Mouse (Mus musculus) left cerebral cortex, adult 9 months (tissue): ENCODE results near the gene Gmds.

Experiments
- DNase-seq, 2 experiments: peaks; one replicate each; pipeline ENCODE4 v3.0.0; 2022; ENCODE audit warnings: low spot score in 2 of 2

Gmds gene

DNA sequence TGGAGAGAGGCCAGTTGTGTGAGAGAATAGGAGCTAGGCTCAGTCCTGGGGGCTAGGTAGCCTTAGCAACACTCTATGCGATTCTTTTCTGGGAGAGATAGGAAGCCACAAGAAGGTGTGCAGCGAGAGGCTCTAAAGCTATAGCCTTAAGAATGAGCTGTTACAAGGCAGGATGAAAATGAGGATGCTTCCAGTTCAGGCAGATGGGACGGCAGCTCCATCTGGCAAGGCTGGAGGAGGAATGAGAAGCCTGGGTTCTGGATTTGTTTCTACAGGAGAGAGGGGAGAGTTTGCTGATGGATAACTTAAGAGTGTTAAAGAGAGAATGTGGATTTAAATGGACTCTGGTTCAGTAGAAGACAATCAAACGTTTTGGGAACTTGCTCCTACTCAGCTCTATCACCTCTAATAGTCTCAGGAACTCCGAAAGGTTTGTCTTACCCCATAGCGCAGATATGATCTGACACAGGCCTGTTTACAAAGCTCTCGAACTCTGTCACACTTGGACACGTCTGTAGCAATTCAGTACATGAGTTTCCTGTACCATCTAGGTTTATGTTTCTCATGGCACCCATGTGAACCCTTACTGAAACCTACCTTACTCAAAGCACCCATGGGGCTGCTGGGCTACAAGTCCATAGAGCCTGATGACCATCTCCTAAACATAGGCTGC is 459.6 kb downstream of the Gmds start:
- DNase-seq: peak; percentile 5 to 44

DNA sequence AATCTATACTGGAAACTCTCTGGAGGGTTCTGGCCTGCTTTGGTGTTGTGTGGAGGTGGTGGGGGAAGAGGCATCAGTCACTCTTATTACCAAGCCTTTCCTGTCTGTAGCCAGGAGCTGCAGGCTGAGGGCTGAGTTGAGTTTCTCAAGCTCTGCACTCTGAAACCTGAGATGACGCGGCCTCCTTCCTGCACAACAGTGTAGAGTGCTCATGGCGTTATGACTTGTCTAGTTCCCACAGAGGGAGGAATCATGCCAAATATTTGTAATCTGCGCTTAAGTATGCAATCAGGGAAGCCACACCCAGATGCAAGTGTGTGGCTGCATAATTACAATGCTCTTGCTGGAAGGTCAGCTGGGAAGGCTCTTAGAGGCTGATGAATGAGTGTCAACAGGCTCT is 461.5 kb downstream of the Gmds start:
- no peak for DNase-seq

DNA sequence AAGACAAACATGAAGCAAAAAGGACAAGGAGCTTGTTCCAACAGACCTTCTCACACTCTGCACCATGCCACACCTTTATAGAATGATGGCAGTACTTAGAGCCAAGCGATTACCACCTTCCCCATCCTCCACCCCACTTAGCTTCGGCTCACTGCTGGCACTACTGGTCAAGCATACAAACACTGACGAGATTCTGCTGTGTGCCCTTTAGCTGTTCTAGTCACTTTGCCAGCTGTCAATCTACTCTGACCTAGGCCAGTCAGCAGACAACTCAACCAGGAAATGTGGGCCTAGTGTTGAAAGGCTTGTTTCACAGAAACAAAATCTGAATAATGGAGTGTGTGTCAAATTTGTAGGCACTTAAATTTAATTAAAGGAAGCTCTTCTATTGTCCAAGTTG is 464.1 kb downstream of the Gmds start:
- DNase-seq: no peak

DNA sequence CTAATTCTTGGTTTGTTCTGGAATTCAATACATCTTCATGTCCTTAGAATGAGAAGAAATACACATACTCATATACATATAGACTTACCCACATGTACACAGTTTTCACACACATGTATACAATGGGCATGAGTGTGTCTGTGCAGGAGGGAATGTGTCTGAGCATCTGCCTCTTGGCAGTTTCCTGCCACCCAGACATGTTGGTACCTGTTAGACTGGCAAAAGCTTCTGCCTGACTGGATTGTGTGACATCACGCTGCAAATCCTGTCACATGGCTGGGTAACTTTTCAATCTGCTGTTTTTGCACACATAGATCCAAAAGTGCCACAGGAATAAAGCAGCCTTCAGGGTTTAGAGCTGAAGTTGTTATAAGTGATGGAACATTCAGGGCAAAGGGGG is 465.3 kb downstream of the Gmds start:
- no peak for DNase-seq

DNA sequence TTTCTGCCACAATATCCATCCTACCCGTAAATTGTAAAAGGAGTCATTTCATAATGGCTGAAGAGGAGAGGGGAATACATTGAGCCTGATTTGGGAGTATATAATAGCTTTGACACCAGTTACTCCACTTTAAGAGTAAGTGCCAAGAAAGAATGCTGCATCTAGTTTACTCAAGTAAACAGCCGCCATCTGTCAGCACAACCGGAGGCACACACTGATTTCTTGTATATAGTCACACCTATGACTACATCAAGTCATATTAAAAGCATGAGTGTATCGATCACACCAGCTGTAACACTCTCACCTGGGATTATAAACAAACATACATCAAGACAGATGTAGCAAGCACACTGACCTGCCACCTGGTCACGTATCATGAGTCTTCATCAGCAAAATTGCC is 473.8 kb downstream of the Gmds start:
- no peak for DNase-seq

DNA sequence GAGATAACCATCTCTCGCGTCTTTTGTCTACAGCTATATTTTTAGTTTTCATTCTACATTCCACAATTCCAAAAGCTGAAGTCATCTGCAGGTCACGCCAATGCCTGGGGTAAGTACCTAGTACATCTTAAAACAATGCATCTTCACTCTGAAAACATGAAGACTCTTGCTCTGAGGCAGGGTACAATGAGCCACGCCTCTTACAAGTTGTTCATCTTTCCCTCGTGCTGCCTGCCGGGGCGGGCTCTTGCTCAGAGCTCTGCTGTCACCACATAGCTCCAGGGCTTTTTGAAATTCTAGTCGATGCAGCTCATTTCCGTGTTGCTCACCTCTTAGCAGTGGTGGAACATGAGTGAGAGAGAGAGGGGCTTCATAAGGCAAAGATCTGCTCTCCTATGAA is 475.1 kb downstream of the Gmds start:
- no peak for DNase-seq

DNA sequence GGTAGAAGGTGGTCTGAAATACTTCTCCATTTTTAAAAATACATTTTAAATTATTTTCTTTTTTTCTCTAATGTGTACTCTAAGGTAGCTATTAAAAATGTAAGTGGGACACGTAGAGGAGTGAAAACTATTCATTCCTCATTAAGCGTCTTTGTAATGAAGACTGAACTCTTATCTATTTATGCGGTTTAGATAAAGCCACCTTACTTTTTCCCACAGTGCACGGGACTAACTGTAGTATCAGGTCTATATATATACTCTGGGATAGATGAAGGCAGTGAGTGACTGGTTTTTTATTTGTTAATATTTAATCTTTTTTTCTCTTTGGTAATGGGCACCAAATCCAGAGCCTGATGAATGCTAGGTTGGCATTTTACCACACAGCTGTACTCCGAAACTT is 478.3 kb downstream of the Gmds start:
- DNase-seq: no peak

DNA sequence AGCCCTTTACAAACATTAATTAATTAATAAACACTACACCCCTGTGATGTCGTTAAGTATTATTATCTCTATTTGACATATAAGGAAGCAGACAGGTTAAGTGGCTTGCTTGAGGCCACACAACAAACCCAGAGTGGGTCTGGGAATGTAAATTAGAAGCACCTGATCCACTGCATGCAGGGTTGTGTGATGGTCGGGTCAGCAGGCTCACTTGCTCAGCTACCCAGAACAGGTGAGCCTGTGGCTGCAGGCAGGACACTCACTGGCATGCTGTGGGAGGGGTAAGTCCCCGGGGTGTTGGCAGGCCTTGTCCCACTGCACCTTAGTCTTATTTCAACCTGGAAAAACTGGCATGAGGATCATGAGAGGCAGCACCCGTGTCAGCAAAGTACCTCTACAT is 484.5 kb downstream of the Gmds start:
- no peak for DNase-seq

DNA sequence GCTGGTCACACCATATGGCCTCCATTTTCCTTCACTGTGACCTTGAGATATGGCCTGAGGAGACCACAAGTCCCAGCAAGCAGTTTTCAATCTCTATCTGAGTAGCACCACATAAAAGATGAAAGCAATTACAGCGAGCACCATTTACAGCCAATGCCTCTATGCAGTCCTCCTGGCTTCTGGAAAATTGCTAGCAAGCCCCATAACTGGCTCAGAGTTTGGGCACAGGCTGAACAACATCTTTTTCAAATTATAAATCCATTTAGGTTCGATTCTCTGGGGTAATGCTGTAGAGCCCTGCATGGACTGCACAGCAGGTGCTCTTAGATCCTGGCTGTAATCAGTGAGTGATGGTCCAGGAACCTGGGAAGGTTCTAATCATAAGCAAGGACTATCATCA is 485.0 kb downstream of the Gmds start:
- DNase-seq: no peak

DNA sequence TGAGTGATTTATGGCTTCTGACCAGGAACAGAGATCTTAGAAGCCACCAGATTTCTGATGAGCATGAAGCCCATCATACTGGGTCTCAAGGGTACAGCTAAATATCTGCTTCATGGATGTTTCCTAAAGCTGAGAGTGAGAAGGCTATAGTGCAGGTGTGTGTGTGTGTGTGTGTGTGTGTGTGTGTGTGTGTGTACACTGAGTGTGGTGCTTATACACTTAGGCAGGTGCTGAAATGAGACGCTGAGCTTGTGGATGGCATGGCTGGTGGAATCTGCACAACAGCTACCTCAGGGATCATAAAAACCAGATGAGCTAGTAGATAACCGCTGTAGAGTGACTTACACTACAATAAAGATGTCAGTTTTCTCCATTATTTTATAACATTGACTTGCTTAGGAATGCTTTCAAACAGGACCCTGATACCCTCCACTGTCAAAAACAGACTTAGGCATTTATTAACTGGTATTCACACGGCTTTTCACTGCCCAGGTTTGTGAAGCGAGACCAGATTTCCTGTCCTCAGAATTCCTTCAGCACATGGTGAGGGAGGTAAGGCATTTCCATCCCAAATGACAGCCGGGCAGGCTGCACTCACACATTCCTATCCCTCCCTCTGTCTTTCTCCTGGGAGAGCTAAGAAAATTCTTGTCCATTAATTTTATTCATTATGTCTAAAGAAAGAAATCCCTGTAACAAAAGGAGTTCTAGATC is 489.1 kb downstream of the Gmds start:
- no peak for DNase-seq

DNA sequence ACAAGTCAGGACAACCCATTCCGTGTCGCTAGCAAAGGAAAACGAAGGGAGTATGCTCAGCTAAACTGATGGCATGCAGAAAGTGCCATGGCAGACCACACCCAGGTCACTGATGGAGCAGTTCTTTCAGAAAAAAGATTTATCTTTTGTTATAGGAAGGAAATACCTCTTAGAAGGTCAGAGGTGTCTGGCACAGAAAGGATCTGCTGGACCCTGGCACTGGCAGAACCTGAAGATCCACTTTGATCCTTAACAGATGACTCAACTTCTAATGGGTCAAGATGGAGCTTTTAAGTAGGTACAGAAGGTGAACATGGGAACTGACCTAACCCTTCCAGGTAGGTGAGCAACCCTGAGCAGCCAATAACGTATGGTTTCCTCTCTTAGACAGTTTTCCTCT is 502.7 kb downstream of the Gmds start:
- no peak for DNase-seq

DNA sequence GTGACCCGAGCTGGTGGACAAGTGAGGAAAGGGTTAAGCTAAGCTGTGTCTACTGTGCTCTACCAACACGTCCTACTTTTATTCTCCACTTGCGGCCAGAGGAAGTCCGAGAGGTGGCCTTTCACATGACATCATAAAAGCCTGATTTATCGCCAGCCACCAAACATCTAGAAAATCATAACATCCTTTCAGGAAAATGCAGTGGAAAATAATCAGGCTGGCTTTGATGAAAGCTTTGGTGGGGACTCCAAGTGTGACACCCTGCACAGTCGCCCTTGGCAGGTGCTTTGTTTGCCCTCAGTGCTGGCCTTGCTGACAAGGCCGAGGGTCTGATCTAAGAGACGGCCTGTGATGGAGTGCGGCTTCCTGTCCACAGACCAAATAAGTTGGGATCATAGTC is 508.2 kb downstream of the Gmds start:
- no peak for DNase-seq

DNA sequence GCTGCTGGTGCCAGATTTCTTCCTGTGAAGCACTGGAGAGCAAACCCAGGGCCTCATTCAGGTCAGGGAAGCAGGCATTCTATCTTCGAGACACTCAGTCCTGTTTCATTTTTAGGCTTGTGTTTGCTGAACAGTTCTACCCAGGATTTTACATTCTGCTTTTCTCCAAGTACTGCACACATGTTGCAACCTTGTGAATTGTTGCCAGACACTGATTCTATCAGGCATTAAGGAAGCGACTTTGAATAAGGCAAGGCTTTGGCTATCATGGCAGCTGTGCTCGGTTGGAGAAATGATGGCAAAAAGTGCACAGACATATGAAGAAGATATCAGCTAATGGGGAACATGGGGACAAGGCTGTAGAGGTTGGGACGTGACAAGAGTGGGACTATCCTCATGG is 510.1 kb downstream of the Gmds start:
- no peak for DNase-seq

DNA sequence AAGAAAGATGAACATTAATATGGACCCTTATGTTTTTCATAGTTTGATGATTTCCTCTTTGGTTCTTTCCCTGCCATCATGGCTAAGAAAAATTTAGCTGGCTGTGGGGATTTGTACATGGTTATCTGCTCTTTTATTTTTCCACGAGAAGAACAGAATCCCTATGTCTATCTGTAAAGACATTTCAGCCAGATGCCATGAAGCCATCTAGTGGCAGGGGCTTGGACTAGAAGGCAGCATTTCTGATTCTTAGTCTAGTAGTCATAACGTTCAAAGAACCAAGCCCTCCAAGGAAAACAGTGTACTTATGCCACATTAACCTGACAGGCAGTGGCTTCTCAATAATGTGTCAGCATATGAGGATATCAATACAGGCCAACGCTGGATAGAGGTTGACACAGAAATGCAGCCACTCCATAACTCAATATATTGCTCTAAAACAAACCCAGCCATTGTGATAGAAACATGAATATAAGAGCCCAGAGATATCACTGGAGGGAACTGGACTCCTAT is 510.7 kb downstream of the Gmds start:
- no peak for DNase-seq

DNA sequence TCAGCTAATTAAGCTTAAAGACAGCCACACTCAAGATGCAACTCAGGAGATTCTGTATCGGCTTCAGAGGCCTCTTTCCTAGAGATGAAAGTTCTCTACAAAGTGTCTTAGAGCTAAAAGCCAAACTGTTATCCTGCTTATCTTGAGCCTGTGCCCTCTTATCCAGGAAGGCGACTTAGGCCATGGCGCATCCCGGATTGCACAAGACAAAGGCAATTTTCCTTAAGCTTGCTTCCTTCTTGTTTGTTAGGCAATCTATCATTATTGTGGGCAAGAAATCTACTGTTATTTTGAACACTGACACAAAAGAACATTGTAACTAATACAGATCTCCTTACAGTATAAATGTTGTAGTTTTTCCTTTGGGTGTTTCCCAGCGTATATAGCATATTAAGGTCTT is 511.4 kb downstream of the Gmds start:
- no peak for DNase-seq

DNA sequence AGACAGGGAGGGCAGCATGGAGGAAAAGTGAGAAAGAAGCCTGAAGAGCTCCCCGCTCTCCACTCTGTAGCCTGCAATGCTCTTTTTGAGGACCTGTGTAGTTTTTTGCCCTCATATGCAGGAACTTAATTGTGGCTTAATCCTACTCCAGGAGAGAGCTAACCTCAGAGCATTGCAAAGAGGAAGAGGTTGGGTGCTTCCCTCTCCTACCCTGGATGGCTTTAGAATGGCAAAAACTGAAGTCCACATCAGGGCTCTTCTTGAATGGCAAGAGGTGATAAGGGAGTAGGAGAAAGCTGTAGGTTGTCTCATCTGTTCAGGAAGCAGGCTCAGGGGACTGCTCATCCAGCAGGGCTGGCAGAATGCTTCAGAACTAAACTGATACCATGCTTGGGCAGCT is 513.4 kb downstream of the Gmds start:
- DNase-seq: no peak

DNA sequence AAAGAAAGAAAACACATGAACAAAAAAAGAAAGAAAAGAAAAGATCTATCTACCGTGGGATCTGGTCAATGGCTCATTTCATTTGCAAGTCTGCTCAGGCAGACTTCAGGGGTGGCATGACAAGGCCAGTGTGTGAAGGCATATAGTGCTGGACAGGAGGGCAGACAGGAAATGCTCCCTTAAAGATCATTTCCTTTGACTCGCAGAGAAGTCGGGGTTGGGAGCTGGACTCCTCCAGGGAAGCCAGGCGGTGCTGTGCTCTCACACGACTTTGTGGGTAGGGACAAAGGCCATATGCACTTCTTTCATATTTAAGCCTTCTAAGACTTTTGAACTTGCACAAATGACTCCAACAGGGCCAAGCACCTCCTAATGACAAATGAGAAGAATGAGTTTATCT is 515.2 kb downstream of the Gmds start:
- DNase-seq: no peak

DNA sequence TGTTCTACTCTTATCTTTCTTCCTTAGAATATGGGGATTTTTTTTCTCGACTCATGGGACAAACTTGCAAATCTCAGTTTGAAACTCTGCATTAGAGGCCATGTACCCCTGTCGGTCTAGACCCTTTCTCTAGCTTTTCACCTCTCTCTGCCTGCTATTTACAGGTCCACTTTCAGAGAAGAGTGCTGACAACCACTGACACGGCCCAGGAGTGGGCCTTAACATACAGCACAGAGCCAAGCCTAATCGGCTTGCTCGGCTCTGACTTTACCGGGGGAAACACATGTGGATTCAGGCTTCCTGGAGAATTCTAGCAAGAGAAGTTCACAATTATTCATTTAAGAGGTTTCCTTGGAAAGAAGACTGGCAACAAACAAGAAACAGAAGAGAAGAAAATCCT is 517.5 kb downstream of the Gmds start:
- no peak for DNase-seq

DNA sequence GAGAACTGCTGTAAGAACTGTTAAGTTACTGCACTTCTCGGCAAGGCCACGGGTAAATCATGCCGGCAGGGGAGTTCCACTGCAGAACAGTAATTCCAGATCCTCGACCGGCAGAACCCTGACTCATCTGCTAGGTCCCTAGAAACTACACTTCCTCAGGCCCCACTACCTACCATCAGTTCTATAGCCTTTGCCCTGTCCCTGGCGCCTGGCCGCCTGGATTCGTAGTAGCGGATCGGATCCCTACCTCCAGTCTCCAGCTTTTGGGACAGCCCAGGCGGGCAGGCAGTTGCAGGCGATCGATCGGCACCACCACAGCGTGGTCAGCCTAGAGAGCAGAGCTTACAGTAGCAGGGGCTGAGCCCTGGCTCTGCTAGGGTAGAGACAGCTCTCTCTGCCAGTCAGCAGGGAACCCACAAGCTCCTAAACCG is 517.9 kb downstream of the Gmds start:
- DNase-seq: no peak

DNA sequence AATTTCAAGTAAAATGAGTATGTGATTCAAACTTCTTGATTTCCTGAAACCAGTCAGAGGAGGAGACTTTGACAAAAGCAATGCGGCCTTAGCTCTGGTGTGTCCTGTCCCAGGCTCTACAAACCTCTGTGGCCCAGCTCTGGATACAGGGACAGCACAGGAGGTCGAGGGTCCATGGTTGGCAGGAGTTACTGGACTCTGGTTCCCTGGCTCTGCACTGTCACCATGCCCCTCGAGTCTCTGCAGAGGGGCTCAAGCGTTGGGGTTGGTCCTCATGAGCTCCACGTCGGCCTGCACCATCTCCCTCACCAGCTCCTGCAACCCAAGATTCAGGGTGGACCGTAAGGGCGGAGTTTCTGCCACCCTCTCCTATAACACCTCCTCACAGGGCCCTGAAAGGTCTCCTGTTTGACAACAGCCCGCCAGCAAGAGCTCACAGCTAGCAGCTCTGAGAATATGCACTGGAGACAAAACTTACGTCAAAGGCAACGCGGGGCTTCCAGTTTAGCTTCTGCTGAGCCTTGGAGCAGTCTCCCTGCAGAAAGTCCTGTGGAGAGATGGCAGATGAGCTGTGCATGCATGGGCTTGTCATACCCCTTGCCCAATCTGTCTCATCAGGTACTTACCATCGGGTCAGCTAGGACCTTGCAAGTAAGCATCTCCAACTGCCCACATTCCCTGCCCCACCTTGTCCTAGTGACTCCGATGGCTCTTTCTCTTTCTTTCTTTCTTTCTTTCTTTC is 518.7 kb downstream of the Gmds start:
- DNase-seq: no peak

DNA sequence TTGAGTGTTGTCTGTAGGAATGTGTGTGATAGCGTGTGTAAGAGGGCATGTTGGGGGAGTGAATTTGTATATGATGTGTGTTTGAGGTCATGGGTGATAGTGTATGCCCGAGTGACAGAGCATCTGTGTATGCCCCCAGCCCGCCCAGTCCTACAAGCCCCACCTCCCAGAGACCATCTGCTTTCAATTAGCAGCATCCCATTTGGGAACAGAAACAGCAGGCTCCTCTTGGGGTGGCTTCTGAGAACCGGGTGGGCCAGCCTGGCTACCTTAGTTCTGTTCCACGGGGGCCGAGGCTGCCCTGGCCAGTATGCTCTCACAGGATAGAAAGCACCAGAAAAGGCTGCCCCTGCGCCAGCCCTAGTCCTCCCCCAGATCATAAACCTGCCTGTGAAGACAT is 520.2 kb downstream of the Gmds start:
- no peak for DNase-seq

DNA sequence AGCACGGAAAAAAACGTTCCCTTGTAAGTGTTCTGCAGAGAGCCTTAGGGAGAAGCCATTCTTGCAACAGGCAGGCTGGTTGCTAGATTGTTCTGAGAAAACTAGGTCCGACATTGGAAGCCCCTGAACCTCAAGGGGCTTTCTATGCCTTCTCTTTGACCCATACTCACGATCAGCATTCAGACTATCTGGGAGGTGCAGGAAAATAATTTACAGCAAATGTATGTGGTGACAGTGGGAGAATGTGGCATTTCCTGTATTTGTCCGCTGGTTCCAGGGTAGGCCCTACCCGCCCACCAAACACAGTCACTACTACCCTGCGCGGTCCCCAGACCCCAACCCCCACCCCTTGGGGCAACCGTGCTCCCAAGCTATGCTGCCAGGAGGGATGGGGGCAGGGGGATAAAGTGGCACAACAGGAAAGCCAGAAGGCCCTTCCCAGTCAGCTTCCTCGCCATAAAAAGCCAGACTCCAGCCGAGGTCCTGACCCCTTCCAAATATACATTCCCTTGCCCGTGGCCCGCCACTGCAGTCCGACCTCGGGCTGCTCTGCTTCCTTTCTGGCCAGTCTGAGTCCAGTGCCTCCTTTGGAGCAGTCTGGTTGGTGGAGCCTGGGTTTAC is 523.0 kb downstream of the Gmds start:
- no peak for DNase-seq
